Mouse (Mus musculus) gastrocnemius, postnatal 14 days (tissue): ENCODE measurements around the gene Itgb1bp1. TPM values are rescaled to one million over a fixed set of nuclear protein-coding genes. Genes with fewer than 3 reads are reported as not detected.

Source experiments
- DNase-seq: peaks from one replicate; pipeline ENCODE4 v3.0.0; 2021; ENCODE audit warnings: mixed read lengths
- intact Hi-C: fragments of 180-260 bp; cut with DNase I; formaldehyde crosslinking; loops from one replicate; pipeline ENCODE4 v1.15.1; 2025; ENCODE audit warnings: low total_unique reads
- total RNA-seq, 2 experiments: library from RNA; stranded (reverse); gene quantifications; 2 replicates each; pipeline ENCODE4 v1.2.3; 2021

Itgb1bp1 gene
- total RNA-seq, 2 experiments from 2014 or later = 29.2 to 30.7 TPM

DNA sequence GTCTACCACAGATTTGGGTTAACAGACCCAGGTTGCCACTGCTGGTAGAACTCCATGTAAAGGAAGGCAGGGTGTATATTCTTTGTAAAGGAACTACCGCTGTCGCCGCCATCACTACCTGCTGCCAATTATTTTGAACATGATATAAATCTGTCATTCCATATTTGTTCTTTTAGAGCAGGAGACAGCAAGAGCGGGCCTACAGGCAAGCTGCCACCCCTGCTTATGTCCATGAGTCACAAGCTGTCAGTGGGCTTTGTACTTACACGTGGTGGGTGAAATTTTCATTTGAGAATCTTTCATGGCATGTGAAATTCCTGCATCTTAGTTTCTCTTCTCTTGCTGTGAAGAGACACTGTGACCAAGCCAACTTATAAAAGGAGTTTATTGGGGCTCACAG, 22.8 kb downstream of the Itgb1bp1 start:
- intact Hi-C loops = no loop called here
- DNase-seq = no peak

GRCm38 (mm10) chr12:21261521-21261920, 24.6 kb downstream of the Itgb1bp1 start:
- DNase-seq = no peak
- intact Hi-C loops = no loop called here

DNA sequence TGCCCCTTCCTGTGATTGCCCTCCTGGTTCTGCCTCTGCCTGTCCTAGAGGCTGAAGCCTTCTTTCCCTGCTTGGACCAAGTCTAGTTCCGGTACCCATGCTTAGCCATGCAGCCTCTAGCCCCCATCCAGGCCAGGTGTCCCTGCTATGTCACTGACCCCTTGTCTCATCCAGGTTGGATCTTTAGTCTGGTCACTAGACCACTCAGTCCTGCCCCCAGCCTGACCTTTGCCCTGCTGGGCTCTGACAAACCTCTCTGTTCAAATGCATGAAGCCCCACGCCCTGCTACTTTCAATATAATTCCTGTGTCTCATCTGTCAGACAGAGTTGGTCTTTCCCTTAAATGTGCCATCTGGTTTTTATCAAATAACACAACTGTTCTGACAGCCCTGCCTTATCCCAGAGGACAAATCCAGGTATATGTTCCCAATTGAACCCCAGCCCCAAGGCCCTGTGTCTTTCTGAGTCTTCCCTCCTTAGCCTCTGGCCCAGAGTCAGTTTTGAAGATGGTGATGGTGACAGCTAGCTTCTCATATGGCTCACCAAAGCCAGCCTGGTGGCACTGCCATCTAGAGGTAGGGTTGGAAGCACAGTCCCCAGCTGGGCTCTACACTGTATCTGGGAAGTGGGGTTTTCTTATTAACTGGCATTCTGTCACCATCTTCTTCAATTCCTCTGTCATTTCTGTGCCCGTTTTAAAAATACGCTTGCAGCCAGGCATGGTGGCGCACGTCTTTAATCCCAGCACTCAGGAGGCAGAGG, 25.4 kb downstream of the Itgb1bp1 start:
- intact Hi-C loops = no loop called here
- DNase-seq = no peak

GRCm38 (mm10) chr12:21247711-21248392, 38.2 kb downstream of the Itgb1bp1 start:
- no peak for DNase-seq
- intact Hi-C loops = no loop called here

- intact Hi-C loops = no loop called here
Observed at GRCm38 (mm10) chr12:21244375-21244960, 41.6 kb downstream of the Itgb1bp1 start.

DNA sequence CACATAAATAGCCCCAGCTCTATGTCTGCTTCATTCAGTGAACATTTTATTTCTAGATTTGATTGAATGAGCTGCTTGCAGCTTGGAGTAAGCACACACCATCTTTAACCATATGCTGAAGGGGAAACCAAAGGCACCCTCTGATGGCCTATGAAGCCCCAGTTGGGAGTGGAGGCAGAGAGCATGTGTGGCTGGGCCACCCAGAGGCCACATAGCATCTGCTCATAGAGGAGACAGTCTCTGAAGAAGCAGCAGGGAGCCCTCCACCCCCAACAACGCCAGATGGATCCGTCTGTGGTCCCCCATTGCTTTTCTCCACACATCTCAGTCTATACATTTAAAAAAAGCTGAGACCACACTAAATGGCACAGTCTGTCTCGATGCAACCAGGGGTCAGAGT, 44.1 kb downstream of the Itgb1bp1 start:
- DNase-seq = no peak
- intact Hi-C loops = no loop called here

More at GRCm38 (mm10) chr12:21244375-21244960, 41.6 kb downstream of the Itgb1bp1 start:
- DNase-seq = no peak

- intact Hi-C loops = no loop called here
- DNase-seq = no peak
Observed at GRCm38 (mm10) chr12:21234560-21234959, 51.5 kb downstream of the Itgb1bp1 start.

DNA sequence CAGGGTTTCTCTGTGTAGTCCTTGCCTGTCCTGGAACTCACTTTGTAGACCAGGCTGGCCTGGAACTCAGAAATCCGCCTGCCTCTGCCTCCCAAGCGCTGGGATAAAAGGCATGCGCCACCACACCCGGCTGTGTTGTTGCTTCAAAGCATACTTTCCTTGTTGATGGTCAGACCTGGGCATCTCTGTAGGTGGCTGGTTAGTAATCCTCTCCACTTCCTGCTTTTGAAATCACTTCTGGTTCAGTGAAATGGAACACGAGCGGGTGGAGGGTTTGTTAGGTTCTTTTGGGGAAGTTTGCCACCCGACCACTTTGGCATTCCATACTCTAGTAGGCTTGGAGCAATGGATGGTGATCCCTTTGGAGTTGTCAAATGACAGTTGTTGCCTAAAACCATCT, 52.4 kb downstream of the Itgb1bp1 start:
- intact Hi-C loops = no loop called here
- no peak for DNase-seq

DNA sequence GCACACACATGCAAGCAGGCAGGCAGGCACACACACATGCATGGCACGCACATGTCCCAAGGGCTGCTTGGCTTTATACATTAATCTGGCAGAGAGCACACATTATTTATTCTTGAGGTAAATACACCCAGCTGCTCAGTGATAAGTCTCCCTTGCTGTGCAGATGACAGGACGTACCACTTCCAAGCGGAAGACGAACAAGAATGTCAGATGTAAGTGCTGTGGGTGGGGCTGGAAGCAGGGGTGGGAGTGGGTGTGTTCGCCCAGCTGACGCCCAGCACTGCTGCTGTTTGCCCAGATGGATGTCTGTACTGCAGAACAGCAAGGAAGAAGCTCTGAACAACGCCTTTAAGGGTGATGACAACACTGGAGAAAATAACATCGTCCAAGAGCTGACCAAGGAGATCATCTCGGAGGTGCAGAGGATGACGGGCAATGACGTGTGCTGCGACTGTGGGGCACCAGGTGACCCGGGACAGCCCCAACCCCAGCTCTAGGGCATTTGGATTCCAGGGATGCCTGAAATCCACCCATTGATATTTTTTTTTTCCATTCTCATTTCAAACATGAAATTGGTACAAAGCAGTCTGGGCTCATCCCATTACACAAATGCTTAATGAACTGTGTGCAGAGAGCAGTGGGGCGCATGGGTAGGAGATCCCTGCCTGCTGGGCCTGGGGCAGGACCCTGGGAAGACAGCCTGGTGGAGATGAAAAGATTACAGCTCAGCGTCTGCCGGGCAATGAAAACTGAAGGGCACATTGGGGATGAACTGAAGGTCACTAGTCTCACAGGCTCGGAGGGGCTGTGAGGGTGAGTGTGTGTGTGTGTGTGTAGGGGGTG, 56.8 kb downstream of the Itgb1bp1 start:
- DNase-seq = no peak
- intact Hi-C loops = loop anchor here (10.0 kb wide), 1 partner anchor 154 kb away; no protein-coding TSS in a partner anchor

DNA sequence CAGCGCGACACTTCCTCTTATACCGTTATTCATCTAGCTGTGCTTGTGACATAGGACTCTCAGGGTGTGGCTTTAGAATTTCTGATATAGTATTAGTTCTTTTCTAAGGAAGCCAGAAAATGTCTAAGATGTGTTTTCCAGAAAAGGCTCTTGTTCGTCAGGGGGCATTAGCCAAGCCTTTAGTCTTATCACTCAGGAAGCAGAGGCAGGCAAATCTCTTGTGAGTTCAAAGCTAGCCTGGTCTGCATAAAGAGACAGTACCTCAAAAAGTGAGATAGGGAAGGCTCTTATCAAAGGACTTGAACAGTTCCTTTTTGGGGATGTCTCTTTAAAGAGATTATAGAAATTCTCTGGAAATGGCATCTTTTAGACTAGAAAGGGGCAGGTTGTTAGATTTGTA, 57.4 kb downstream of the Itgb1bp1 start:
- intact Hi-C loops = loop anchor here (10.0 kb wide), 1 partner anchor 154 kb away; no protein-coding TSS in a partner anchor

DNA sequence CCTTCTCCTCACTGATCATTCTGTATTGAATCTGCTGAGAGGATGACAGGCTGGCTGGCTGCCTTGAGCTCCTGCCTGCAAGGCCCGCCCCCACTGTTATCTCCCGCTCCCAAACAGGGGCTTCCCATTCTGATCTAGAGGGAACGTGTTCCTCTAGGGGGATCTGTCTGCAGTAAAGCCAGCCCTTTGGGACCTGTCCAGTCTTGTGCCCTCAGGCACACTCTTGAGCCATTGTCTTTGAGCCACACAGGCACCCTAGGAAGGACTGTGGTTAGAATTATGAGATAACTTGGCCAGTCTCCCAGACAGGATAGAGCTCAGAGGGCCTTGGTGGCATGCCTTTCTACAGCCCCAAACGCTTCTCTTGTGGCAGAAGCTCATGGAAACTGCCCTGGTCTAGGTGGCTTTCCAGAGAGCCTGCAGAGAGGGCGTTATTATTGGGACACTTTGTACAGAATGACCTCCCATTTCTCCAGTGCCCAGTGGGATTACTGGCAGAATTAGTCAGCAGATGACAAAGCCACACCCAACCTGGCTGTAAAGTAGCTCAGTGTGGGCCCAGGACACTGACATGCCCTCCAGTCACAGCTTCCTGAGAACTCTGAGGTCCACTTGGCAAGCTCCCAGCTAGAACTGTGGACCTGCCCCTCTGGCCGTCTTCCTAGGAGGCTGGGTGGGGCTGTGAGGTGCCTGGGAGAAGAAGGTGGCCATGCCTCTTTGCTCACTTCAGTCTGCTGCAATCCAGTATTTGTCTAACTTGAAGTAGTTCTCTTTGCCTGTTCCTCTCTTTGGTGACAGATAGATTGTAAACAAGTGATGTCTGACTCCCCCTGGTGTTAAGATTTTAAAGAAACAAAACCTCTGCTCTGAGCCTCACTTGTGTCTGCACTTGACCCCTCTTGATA, 58.8 kb downstream of the Itgb1bp1 start:
- peak; percentile 66 for DNase-seq

More for the DNA sequence above, 57.4 kb downstream of the Itgb1bp1 start:
- no peak for DNase-seq

GRCm38 (mm10) chr12:21226316-21226715, 59.8 kb downstream of the Itgb1bp1 start:
- no peak for DNase-seq
- intact Hi-C loops = loop anchor here (10.0 kb wide), 1 partner anchor 152 kb away; no protein-coding TSS in a partner anchor

More for the DNA sequence above, 58.8 kb downstream of the Itgb1bp1 start:
- intact Hi-C loops = loop anchor here (10.0 kb wide), 1 partner anchor 153 kb away; no protein-coding TSS in a partner anchor

DNA sequence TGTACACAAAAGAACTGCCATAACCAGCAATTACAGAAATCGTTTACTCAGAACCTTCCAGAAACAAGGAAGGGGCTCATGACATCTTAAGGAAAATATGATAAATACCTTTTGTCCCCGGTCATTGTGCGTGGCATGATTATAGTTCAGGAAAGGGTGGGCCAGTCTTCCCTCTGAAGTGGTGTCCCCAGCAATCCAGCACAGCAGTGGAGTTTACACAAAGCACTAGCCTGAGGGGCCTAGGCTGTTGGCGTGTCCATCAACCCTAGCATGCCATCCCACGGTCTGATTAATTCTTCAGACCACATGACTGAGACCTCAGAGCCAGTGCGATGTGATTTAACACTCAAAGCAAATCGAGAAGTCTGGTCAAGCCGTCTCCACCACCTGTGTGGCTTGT, 60.7 kb downstream of the Itgb1bp1 start:
- no peak for DNase-seq
- intact Hi-C loops = loop anchor here (10.0 kb wide), 1 partner anchor 151 kb away; no protein-coding TSS in a partner anchor

DNA sequence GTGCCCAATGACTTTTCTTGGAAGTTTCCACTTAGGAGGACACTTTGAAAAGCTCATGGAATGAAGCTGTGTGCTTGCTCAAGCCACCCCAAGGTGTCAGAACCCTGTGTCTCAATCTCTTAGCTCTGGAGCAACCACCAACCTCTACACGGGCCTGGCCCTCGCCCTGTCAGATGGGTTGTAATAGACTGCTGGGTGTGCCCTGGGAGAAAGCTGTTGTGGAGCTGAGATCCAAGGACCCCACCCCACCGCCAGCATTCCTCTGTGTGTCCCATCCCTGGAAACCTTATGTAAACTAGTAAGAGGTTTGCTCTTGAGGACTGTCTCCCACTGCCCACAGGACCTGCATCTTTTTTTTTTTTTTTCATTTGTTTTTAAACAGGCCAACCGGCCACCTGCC, 62.2 kb downstream of the Itgb1bp1 start:
- no peak for DNase-seq
- intact Hi-C loops = loop anchor here (10.0 kb wide), 1 partner anchor 149 kb away; no protein-coding TSS in a partner anchor

- intact Hi-C loops = loop anchor here (10.0 kb wide), 1 partner anchor 146 kb away; no protein-coding TSS in a partner anchor
- no peak for DNase-seq
Observed at GRCm38 (mm10) chr12:21220596-21220995, 65.5 kb downstream of the Itgb1bp1 start.

- no peak for DNase-seq
- intact Hi-C loops = no loop called here
Observed at GRCm38 (mm10) chr12:21217776-21218444, 68.2 kb downstream of the Itgb1bp1 start.

- no peak for DNase-seq
- intact Hi-C loops = no loop called here
Observed at GRCm38 (mm10) chr12:21214551-21215165, 71.4 kb downstream of the Itgb1bp1 start.
